Mouse (Mus musculus): ENCODE measurements around the gene Nub1. TPM values are rescaled to one million over a fixed set of nuclear protein-coding genes. Genes with fewer than 3 reads are reported as not detected.

The Nub1 gene
- polyA plus RNA-seq (2014; fragmentation: Nextera tagmentation; extraction: Ambion mirVana) = 56.2 and 57.9 TPM in 2 replicates

DNA sequence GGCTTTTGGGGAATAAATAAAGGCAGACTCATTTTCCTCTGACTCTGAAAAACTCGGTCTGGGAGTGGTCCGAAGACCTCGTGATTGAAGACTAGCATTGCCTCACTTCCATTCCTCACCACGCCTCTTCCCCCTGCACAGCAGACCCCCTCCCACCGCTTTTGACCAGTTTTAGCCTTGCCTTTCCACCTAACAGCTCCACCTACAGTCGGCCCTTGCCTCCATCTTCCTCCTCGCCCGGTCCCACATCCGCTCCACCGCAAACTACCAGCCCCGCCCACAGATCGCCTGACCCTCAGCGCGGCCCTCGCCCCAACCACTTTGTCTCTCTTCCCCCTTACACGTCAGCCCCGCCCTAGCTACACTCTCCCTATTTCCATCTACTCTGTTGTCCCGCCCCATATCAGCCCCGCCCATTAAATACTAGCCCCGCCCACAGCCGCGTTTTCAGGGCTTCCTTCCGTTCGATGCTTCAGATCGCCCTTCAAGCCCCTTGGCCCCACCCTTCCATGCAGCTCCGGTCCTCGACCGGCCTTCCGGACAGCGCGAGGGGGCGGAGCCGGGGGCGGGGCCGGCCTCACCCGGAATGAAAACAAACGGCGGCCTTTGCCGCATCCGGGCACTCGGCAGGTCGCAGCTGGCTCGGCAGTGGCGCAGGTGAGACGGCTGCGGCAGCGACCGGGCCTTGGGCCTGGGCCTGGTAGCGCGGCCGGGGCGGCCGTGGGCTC lies at the start of gene Nub1:
Gene Nub1 (plus strand): TSS at position 167 of the 728 bp plus-strand sequence.
- ATAC-seq (ENCODE audit: low read depth) = peak; percentile 98
- H3K27me3 ChIP-seq (ENCODE audit: control insufficient read depth, insufficient read depth, low read length) = no peaks in the 10 kb centered on the region
- H3K4me2 ChIP-seq (ENCODE audit: low read depth, low read length) = peak within 1 kb of the TSS; percentile 58
- peaks cover 7% of the 10 kb centered on the region for H3K36me3 ChIP-seq (ENCODE audit: control insufficient read depth, insufficient read depth, low read length)
- H3K4me1 ChIP-seq (ENCODE audit: control insufficient read depth, insufficient read depth, low read length) = peaks cover 12% of the 10 kb centered on the region
- under 1% methylated on average over 51 of the region's 53 CpGs for WGBS
- H3K9me3 ChIP-seq (ENCODE audit: control insufficient read depth, low read length) = no peaks in the 10 kb centered on the region
- H3K27ac ChIP-seq (ENCODE audit: low read depth, low read length) = peak within 1 kb of the TSS; percentile 91
- peak within 1 kb of the TSS; percentile 71 for H3K4me3 ChIP-seq (ENCODE audit: low read depth, low read length)
- H3K9ac ChIP-seq (replicated peaks; ENCODE audit: low read depth, low read length) = peak within 1 kb of the TSS; percentile 78

- no peak overlapping the region for H3K4me3 ChIP-seq (ENCODE audit: low read depth, low read length)
- 84% methylated on average over 4 of the region's 4 CpGs for WGBS
- H3K27me3 ChIP-seq (ENCODE audit: control insufficient read depth, insufficient read depth, low read length) = no peaks in the 10 kb centered on the region
- no peak for ATAC-seq (ENCODE audit: low read depth)
- no peaks in the 10 kb centered on the region for H3K36me3 ChIP-seq (ENCODE audit: control insufficient read depth, insufficient read depth, low read length)
- H3K9ac ChIP-seq (replicated peaks; ENCODE audit: low read depth, low read length) = no peak overlapping the region
- no peak overlapping the region for H3K4me2 ChIP-seq (ENCODE audit: low read depth, low read length)
- H3K9me3 ChIP-seq (ENCODE audit: control insufficient read depth, low read length) = no peaks in the 10 kb centered on the region
- no peaks in the 10 kb centered on the region for H3K4me1 ChIP-seq (ENCODE audit: control insufficient read depth, insufficient read depth, low read length)
- no peak overlapping the region for H3K27ac ChIP-seq (ENCODE audit: low read depth, low read length)
Measured at GRCm38 (mm10) chr5:24636987-24637386, 48.3 kb upstream of the Nub1 start.

DNA sequence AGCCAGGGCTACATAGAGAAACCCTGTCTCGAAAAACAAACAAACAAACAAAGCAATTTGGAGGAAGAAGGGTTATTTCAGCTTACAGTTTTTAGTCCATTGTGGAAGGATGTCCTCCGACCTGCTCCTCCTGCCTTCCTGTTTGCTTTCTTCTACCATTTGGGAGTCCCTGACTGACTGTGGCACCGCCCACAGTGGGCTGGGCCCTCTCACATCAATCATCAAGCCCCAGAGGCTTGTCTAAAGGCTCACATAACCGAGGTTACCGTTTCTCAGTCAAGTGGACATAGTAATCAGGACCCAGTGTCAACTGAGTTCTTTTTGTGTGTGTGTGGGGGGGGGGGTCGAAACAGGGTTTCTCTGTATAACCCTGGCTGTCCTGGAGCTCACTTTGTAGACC lies 47.2 kb upstream of the Nub1 start:
- H3K4me1 ChIP-seq (ENCODE audit: control insufficient read depth, insufficient read depth, low read length) = no peaks in the 10 kb centered on the region
- no peak overlapping the region for H3K4me2 ChIP-seq (ENCODE audit: low read depth, low read length)
- ATAC-seq (ENCODE audit: low read depth) = no peak
- H3K27me3 ChIP-seq (ENCODE audit: control insufficient read depth, insufficient read depth, low read length) = no peaks in the 10 kb centered on the region
- no peak overlapping the region for H3K9ac ChIP-seq (replicated peaks; ENCODE audit: low read depth, low read length)
- H3K4me3 ChIP-seq (ENCODE audit: low read depth, low read length) = no peak overlapping the region
- H3K9me3 ChIP-seq (ENCODE audit: control insufficient read depth, low read length) = no peaks in the 10 kb centered on the region
- no peak overlapping the region for H3K27ac ChIP-seq (ENCODE audit: low read depth, low read length)
- H3K36me3 ChIP-seq (ENCODE audit: control insufficient read depth, insufficient read depth, low read length) = no peaks in the 10 kb centered on the region
- WGBS = 50% methylated on average over 6 of the region's 6 CpGs

DNA sequence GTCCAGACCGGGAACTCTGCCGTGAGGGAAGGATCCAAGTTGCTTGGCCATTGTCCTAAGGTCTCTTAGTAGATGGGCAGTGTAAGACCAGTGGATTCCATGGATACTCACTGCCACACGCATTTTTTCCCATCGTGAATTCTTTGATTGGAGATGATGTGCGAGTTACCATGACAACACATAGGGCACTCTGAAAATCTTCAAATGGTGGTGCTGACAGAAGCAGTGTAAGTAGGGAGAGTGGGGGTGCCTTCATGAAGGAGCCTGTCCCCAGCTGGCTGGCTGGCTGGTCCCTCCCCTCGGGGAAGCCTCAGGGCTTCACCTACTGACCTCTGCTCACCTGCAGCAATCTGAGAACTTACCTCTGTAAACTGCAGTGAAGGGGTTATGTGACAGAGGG lies 46.3 kb upstream of the Nub1 start:
- Histone ChIP-seq H3K4me1 (ENCODE audit: control insufficient read depth, insufficient read depth, low read length) (no peaks in the 10 kb centered on the region), H3K36me3 (ENCODE audit: control insufficient read depth, insufficient read depth, low read length) (no peaks in the 10 kb centered on the region), H3K27me3 (ENCODE audit: control insufficient read depth, insufficient read depth, low read length) (no peaks in the 10 kb centered on the region), H3K9ac (replicated peaks; ENCODE audit: low read depth, low read length) (no peak overlapping the region), H3K4me3 (ENCODE audit: low read depth, low read length) (no peak overlapping the region), H3K27ac (ENCODE audit: low read depth, low read length) (no peak overlapping the region), H3K4me2 (ENCODE audit: low read depth, low read length) (no peak overlapping the region), H3K9me3 (ENCODE audit: control insufficient read depth, low read length) (no peaks in the 10 kb centered on the region)
- no peak for ATAC-seq (ENCODE audit: low read depth)
- WGBS = 73% methylated on average over 6 of the region's 6 CpGs

DNA sequence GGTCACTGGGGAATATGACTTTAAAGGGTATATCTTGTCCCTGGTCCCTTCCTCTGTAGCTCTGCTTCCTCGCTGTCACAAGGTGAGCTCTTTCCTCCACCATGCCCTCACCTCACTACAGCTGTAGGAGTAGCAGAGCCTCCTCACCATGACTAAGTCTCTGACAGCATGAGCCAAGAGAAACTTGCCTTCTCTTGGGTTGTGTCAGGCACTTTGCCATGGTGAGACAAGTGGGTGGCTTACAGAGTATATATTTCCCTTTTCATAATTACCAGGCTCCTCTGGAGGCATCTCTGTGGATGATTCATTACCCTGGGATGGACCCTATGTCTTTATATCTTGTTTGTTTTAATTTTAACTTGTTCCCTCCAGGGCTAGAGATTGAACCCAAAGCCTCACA lies 39.9 kb upstream of the Nub1 start:
- no peak overlapping the region for H3K9ac ChIP-seq (replicated peaks; ENCODE audit: low read depth, low read length)

DNA sequence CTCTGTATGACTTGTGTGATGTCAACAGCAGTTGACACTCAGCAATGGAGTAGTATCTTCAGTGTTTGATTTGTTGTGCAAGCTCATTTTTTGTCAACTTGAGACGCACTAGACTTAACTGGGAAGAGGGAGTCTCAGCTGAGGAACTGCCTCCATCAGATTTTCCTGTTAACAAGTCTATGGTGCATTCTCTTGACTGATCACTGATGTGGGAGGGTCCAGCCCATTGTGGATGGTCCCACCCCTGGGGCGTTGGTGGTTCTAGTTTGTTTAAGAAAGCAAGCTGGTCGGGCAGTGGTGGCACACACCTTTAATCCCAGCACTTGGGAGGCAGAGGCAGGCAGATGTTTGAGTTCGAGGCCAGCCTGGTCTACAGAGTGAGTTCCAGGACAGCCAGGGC lies 36.1 kb upstream of the Nub1 start:
- Histone ChIP-seq H3K4me3 (ENCODE audit: low read depth, low read length) (no peak overlapping the region), H3K9me3 (ENCODE audit: control insufficient read depth, low read length) (no peaks in the 10 kb centered on the region), H3K4me1 (ENCODE audit: control insufficient read depth, insufficient read depth, low read length) (no peaks in the 10 kb centered on the region), H3K27ac (ENCODE audit: low read depth, low read length) (no peak overlapping the region), H3K9ac (replicated peaks; ENCODE audit: low read depth, low read length) (no peak overlapping the region), H3K4me2 (ENCODE audit: low read depth, low read length) (no peak overlapping the region), H3K36me3 (ENCODE audit: control insufficient read depth, insufficient read depth, low read length) (no peaks in the 10 kb centered on the region), H3K27me3 (ENCODE audit: control insufficient read depth, insufficient read depth, low read length) (no peaks in the 10 kb centered on the region)
- 60% methylated on average over 4 of the region's 4 CpGs for WGBS
- ATAC-seq (ENCODE audit: low read depth) = no peak

More for the DNA sequence above, 39.9 kb upstream of the Nub1 start:
- Histone ChIP-seq H3K36me3 (ENCODE audit: control insufficient read depth, insufficient read depth, low read length) (no peaks in the 10 kb centered on the region), H3K4me1 (ENCODE audit: control insufficient read depth, insufficient read depth, low read length) (no peaks in the 10 kb centered on the region), H3K9me3 (ENCODE audit: control insufficient read depth, low read length) (no peaks in the 10 kb centered on the region), H3K27ac (ENCODE audit: low read depth, low read length) (no peak overlapping the region), H3K4me2 (ENCODE audit: low read depth, low read length) (no peak overlapping the region), H3K27me3 (ENCODE audit: control insufficient read depth, insufficient read depth, low read length) (no peaks in the 10 kb centered on the region), H3K4me3 (ENCODE audit: low read depth, low read length) (no peak overlapping the region)
- ATAC-seq (ENCODE audit: low read depth) = no peak
- WGBS = 94% methylated on average over 1 of the region's 1 CpGs

DNA sequence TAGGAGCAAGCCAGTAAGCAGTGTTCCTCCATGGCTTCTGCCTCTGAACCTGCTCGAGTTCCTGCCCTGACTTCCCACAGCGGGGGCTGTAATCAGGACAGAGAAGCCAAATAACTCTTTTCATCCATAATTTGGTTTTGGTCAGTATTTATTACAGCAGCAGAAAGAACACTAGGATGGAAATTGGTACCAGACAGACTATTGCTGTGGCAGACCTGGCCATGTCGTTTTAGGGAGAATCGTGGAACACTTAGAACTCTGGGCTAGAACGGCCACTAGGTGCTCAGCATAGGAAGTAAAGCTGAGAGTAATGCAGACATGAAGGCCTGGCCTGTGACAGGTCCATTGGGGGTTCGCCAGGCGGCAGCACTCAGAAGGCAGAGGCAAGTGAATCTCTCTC lies 35.6 kb upstream of the Nub1 start:
- Histone ChIP-seq H3K27me3 (ENCODE audit: control insufficient read depth, insufficient read depth, low read length) (no peaks in the 10 kb centered on the region), H3K9ac (replicated peaks; ENCODE audit: low read depth, low read length) (no peak overlapping the region), H3K4me3 (ENCODE audit: low read depth, low read length) (no peak overlapping the region), H3K4me1 (ENCODE audit: control insufficient read depth, insufficient read depth, low read length) (no peaks in the 10 kb centered on the region), H3K4me2 (ENCODE audit: low read depth, low read length) (no peak overlapping the region), H3K9me3 (ENCODE audit: control insufficient read depth, low read length) (no peaks in the 10 kb centered on the region), H3K36me3 (ENCODE audit: control insufficient read depth, insufficient read depth, low read length) (no peaks in the 10 kb centered on the region), H3K27ac (ENCODE audit: low read depth, low read length) (no peak overlapping the region)
- 74% methylated on average over 7 of the region's 7 CpGs for WGBS
- no peak for ATAC-seq (ENCODE audit: low read depth)

- H3K9me3 ChIP-seq (ENCODE audit: control insufficient read depth, low read length) = no peaks in the 10 kb centered on the region
- no peaks in the 10 kb centered on the region for H3K36me3 ChIP-seq (ENCODE audit: control insufficient read depth, insufficient read depth, low read length)
- H3K27ac ChIP-seq (ENCODE audit: low read depth, low read length) = no peak overlapping the region
- ATAC-seq (ENCODE audit: low read depth) = no peak
- no peaks in the 10 kb centered on the region for H3K27me3 ChIP-seq (ENCODE audit: control insufficient read depth, insufficient read depth, low read length)
- WGBS = 81% methylated on average over 6 of the region's 6 CpGs
- no peaks in the 10 kb centered on the region for H3K4me1 ChIP-seq (ENCODE audit: control insufficient read depth, insufficient read depth, low read length)
- no peak overlapping the region for H3K4me3 ChIP-seq (ENCODE audit: low read depth, low read length)
- H3K9ac ChIP-seq (replicated peaks; ENCODE audit: low read depth, low read length) = no peak overlapping the region
- no peak overlapping the region for H3K4me2 ChIP-seq (ENCODE audit: low read depth, low read length)
Measured at GRCm38 (mm10) chr5:24651356-24651755, 34.0 kb upstream of the Nub1 start.

GRCm38 (mm10) chr5:24651768-24652752 lies 33.3 kb upstream of the Nub1 start:
- no peak overlapping the region for H3K4me2 ChIP-seq (ENCODE audit: low read depth, low read length)
- H3K27me3 ChIP-seq (ENCODE audit: control insufficient read depth, insufficient read depth, low read length) = no peaks in the 10 kb centered on the region
- ATAC-seq (ENCODE audit: low read depth) = peak; percentile 83; the same call in 1 of the 2 replicates
- WGBS = 30% methylated on average over 25 of the region's 25 CpGs
- H3K9me3 ChIP-seq (ENCODE audit: control insufficient read depth, low read length) = no peaks in the 10 kb centered on the region
- no peaks in the 10 kb centered on the region for H3K36me3 ChIP-seq (ENCODE audit: control insufficient read depth, insufficient read depth, low read length)
- no peaks in the 10 kb centered on the region for H3K4me1 ChIP-seq (ENCODE audit: control insufficient read depth, insufficient read depth, low read length)
- H3K27ac ChIP-seq (ENCODE audit: low read depth, low read length) = no peak overlapping the region
- no peak overlapping the region for H3K9ac ChIP-seq (replicated peaks; ENCODE audit: low read depth, low read length)
- no peak overlapping the region for H3K4me3 ChIP-seq (ENCODE audit: low read depth, low read length)

All from neural tube, embryonic 14.5 days (tissue).